Mouse (Mus musculus) induced T-regulatory cell, adult 2 months (primary cell): Measurements from ENCODE around the gene Fndc11.
A peak's percentile ranks its signal among the peaks of the same experiment; 100 is the strongest.
"Not testable (repeated sequence)": the region's sequence is repeated elsewhere in the genome, so short reads cannot be mapped to it uniquely, and the experiment has no call there.

Experiments
- DNase-seq: peaks from one replicate; pipeline ENCODE4 v3.0.0-alpha.2; 2012; ENCODE audit warnings: low read depth

Fndc11 gene

GRCm38 (mm10) chr2:181219538-181220216, at the start of gene Fndc11:
Fndc11 (plus strand) TSS chr2:181220013.
- DNase-seq, result peak; percentile 96

GRCm38 (mm10) chr2:181174646-181175045, 45.2 kb upstream of the Fndc11 start:
- no peak for DNase-seq

GRCm38 (mm10) chr2:181178015-181178414, 41.8 kb upstream of the Fndc11 start:
- DNase-seq, result no peak

- no peak for DNase-seq
Measured at GRCm38 (mm10) chr2:181178471-181178870, 41.3 kb upstream of the Fndc11 start.

GRCm38 (mm10) chr2:181180898-181181297, 38.9 kb upstream of the Fndc11 start:
- no peak for DNase-seq

GRCm38 (mm10) chr2:181186635-181187034, 33.2 kb upstream of the Fndc11 start:
- peak; percentile 94 for DNase-seq

- DNase-seq, result peak; percentile 98
Measured at GRCm38 (mm10) chr2:181187121-181188000, 32.5 kb upstream of the Fndc11 start, which contains the start of gene Ppdpf. Ppdpf (plus strand) TSS chr2:181187247.

- peak; percentile 69 for DNase-seq
Measured at GRCm38 (mm10) chr2:181188681-181189080, 31.1 kb upstream of the Fndc11 start.

GRCm38 (mm10) chr2:181189321-181189720, 30.5 kb upstream of the Fndc11 start:
- DNase-seq, result peak; percentile 33

- not testable (repeated sequence) for DNase-seq
Measured at GRCm38 (mm10) chr2:181191385-181191784, 28.4 kb upstream of the Fndc11 start.

GRCm38 (mm10) chr2:181191936-181192335, 27.9 kb upstream of the Fndc11 start:
- no peak for DNase-seq

GRCm38 (mm10) chr2:181193044-181193443, 26.8 kb upstream of the Fndc11 start:
- no peak for DNase-seq

- DNase-seq, result no peak
Measured at GRCm38 (mm10) chr2:181196628-181197300, 23.0 kb upstream of the Fndc11 start.

GRCm38 (mm10) chr2:181201606-181202005, 18.2 kb upstream of the Fndc11 start:
- no peak for DNase-seq

GRCm38 (mm10) chr2:181202422-181202821, 17.4 kb upstream of the Fndc11 start, which contains the start of gene Ptk6:
Ptk6 (minus strand) TSS chr2:181202789.
- no peak for DNase-seq

GRCm38 (mm10) chr2:181202886-181203285, 16.9 kb upstream of the Fndc11 start:
- no peak for DNase-seq

- no peak for DNase-seq
Measured at GRCm38 (mm10) chr2:181205678-181206077, 14.1 kb upstream of the Fndc11 start.

- DNase-seq, result no peak
Measured at GRCm38 (mm10) chr2:181206118-181206517, 13.7 kb upstream of the Fndc11 start.

- peak; percentile 49 for DNase-seq
Measured at GRCm38 (mm10) chr2:181212389-181213020, 7.3 kb upstream of the Fndc11 start.

- DNase-seq, result peak; percentile 70
Measured at GRCm38 (mm10) chr2:181213021-181213445, 6.8 kb upstream of the Fndc11 start, which contains the start of gene Srms. Srms (minus strand) TSS chr2:181213185.

GRCm38 (mm10) chr2:181216037-181216436, 3.8 kb upstream of the Fndc11 start:
- no peak for DNase-seq
